Mouse (Mus musculus): ENCODE data around the gene Capza1. TPM values are rescaled to one million over a fixed set of nuclear protein-coding genes. Genes with fewer than 3 reads are reported as not detected.
"Not testable (repeated sequence)": the region's sequence is repeated elsewhere in the genome, so short reads cannot be mapped to it uniquely, and the experiment has no call there.

Capza1 gene
- polyA plus RNA-seq, 1 experiment from 2014 or later = 185 TPM

- Histone ChIP-seq H3K4me2 (ENCODE audit: low read length) (peak overlapping the region; percentile 78), H3K9me3 (ENCODE audit: control insufficient read depth, low read length) (no peaks in the 10 kb centered on the region), H3K36me3 (ENCODE audit: control insufficient read depth, insufficient read depth, low read length) (peaks cover 13% of the 10 kb centered on the region), H3K27ac (replicated peaks in 1 of 2; ENCODE audit: control insufficient read depth in 1 of 2, insufficient read depth in 1 of 2, low read depth in 2 of 2, low read length in 2 of 2) (peak overlapping the region; percentile 87 to 96), H3K9ac (ENCODE audit: low read length) (peak overlapping the region; percentile 97), H3K4me3 (ENCODE audit: control insufficient read depth in 1 of 2, insufficient read depth in 1 of 2, low read depth in 1 of 2, low read length in 2 of 2) (peak overlapping the region; percentile 68 to 94), H3K27me3 (ENCODE audit: control insufficient read depth, insufficient read depth, low read length) (no peaks in the 10 kb centered on the region), H3K4me1 (ENCODE audit: control insufficient read depth in 2 of 2, insufficient read depth in 2 of 2, low read length in 2 of 2) (peaks cover 5 to 40% of the 10 kb centered on the region in 2 experiments)
- ATAC-seq (ENCODE audit: insufficient number of reproducible peaks, insufficient read depth, low FRiP score, low read depth) = peak; percentile 55
- WGBS = under 1% methylated on average over 45 of the region's 46 CpGs
Observed at GRCm38 (mm10) chr3:104817481-104817990, 46.8 kb downstream of the Capza1 start.

- Histone ChIP-seq H3K9me3 (ENCODE audit: control insufficient read depth, low read length) (no peaks in the 10 kb centered on the region), H3K4me2 (ENCODE audit: low read length) (peak overlapping the region; percentile 78), H3K27ac (replicated peaks in 1 of 2; ENCODE audit: control insufficient read depth in 1 of 2, insufficient read depth in 1 of 2, low read depth in 2 of 2, low read length in 2 of 2) (no peak overlapping the region), H3K27me3 (ENCODE audit: control insufficient read depth, insufficient read depth, low read length) (no peaks in the 10 kb centered on the region), H3K4me1 (ENCODE audit: control insufficient read depth in 2 of 2, insufficient read depth in 2 of 2, low read length in 2 of 2) (peaks cover 8 to 46% of the 10 kb centered on the region in 2 experiments), H3K9ac (ENCODE audit: low read length) (no peak overlapping the region), H3K4me3 (ENCODE audit: control insufficient read depth in 1 of 2, insufficient read depth in 1 of 2, low read depth in 1 of 2, low read length in 2 of 2) (no peak overlapping the region; a peak in 1 of 4 replicates), H3K36me3 (ENCODE audit: control insufficient read depth, insufficient read depth, low read length) (peaks cover 5% of the 10 kb centered on the region; the same call in 1 of the 2 replicates)
- 96% methylated on average over 7 of the region's 7 CpGs for WGBS
- no peak for ATAC-seq (ENCODE audit: insufficient number of reproducible peaks, insufficient read depth, low FRiP score, low read depth)
Observed at GRCm38 (mm10) chr3:104816130-104816529, 48.2 kb downstream of the Capza1 start.

GRCm38 (mm10) chr3:104815346-104815745, 49.0 kb downstream of the Capza1 start:
- peak overlapping the region; percentile 16; the same call in 1 of the 2 replicates for H3K9ac ChIP-seq (ENCODE audit: low read length)
- H3K36me3 ChIP-seq (ENCODE audit: control insufficient read depth, insufficient read depth, low read length) = peaks cover 4% of the 10 kb centered on the region; the same call in 1 of the 2 replicates
- no peaks in the 10 kb centered on the region for H3K9me3 ChIP-seq (ENCODE audit: control insufficient read depth, low read length)
- 86% methylated on average over 2 of the region's 2 CpGs for WGBS
- H3K4me2 ChIP-seq (ENCODE audit: low read length) = no peak overlapping the region
- H3K27me3 ChIP-seq (ENCODE audit: control insufficient read depth, insufficient read depth, low read length) = no peaks in the 10 kb centered on the region
- H3K27ac ChIP-seq (replicated peaks in 1 of 2; ENCODE audit: control insufficient read depth in 1 of 2, insufficient read depth in 1 of 2, low read depth in 2 of 2, low read length in 2 of 2) = no peak overlapping the region
- H3K4me1 ChIP-seq (ENCODE audit: control insufficient read depth in 2 of 2, insufficient read depth in 2 of 2, low read length in 2 of 2) = peaks cover 8 to 44% of the 10 kb centered on the region in 2 experiments
- ATAC-seq (ENCODE audit: insufficient number of reproducible peaks, insufficient read depth, low FRiP score, low read depth) = no peak
- H3K4me3 ChIP-seq (ENCODE audit: control insufficient read depth in 1 of 2, insufficient read depth in 1 of 2, low read depth in 1 of 2, low read length in 2 of 2) = no peak overlapping the region

- H3K9ac ChIP-seq (ENCODE audit: low read length) = no peak overlapping the region
- H3K9me3 ChIP-seq (ENCODE audit: control insufficient read depth, low read length) = no peaks in the 10 kb centered on the region
- peaks cover 4% of the 10 kb centered on the region; the same call in 1 of the 2 replicates for H3K36me3 ChIP-seq (ENCODE audit: control insufficient read depth, insufficient read depth, low read length)
- ATAC-seq (ENCODE audit: insufficient number of reproducible peaks, insufficient read depth, low FRiP score, low read depth) = no peak
- H3K27ac ChIP-seq (replicated peaks in 1 of 2; ENCODE audit: control insufficient read depth in 1 of 2, insufficient read depth in 1 of 2, low read depth in 2 of 2, low read length in 2 of 2) = no peak overlapping the region
- peaks cover 4 to 38% of the 10 kb centered on the region in 2 experiments for H3K4me1 ChIP-seq (ENCODE audit: control insufficient read depth in 2 of 2, insufficient read depth in 2 of 2, low read length in 2 of 2)
- 84% methylated on average over 1 of the region's 1 CpGs for WGBS
- no peak overlapping the region for H3K4me2 ChIP-seq (ENCODE audit: low read length)
- H3K27me3 ChIP-seq (ENCODE audit: control insufficient read depth, insufficient read depth, low read length) = no peaks in the 10 kb centered on the region
- no peak overlapping the region for H3K4me3 ChIP-seq (ENCODE audit: control insufficient read depth in 1 of 2, insufficient read depth in 1 of 2, low read depth in 1 of 2, low read length in 2 of 2)
Observed at GRCm38 (mm10) chr3:104814746-104815145, 49.6 kb downstream of the Capza1 start.

- not testable (repeated sequence) for H3K9ac ChIP-seq (ENCODE audit: low read length); H3K27me3 ChIP-seq (ENCODE audit: control insufficient read depth, insufficient read depth, low read length); H3K36me3 ChIP-seq (ENCODE audit: control insufficient read depth, insufficient read depth, low read length); ATAC-seq (ENCODE audit: insufficient number of reproducible peaks, insufficient read depth, low FRiP score, low read depth); H3K9me3 ChIP-seq (ENCODE audit: control insufficient read depth, low read length); H3K27ac ChIP-seq (replicated peaks in 1 of 2; ENCODE audit: control insufficient read depth in 1 of 2, insufficient read depth in 1 of 2, low read depth in 2 of 2, low read length in 2 of 2); H3K4me2 ChIP-seq (ENCODE audit: low read length); H3K4me3 ChIP-seq (ENCODE audit: control insufficient read depth in 1 of 2, insufficient read depth in 1 of 2, low read depth in 1 of 2, low read length in 2 of 2)
- 94% methylated on average over 7 of the region's 7 CpGs for WGBS
- H3K4me1 ChIP-seq (ENCODE audit: control insufficient read depth in 2 of 2, insufficient read depth in 2 of 2, low read length in 2 of 2) = peaks cover 4 to 26% of the 10 kb centered on the region in 2 experiments
Observed at GRCm38 (mm10) chr3:104813227-104813626, 51.1 kb downstream of the Capza1 start.

GRCm38 (mm10) chr3:104812254-104812653, 52.1 kb downstream of the Capza1 start:
- Histone ChIP-seq H3K27me3 (ENCODE audit: control insufficient read depth, insufficient read depth, low read length) (no peaks in the 10 kb centered on the region), H3K9me3 (ENCODE audit: control insufficient read depth, low read length) (no peaks in the 10 kb centered on the region), H3K36me3 (ENCODE audit: control insufficient read depth, insufficient read depth, low read length) (peaks cover 13% of the 10 kb centered on the region), H3K4me3 (ENCODE audit: control insufficient read depth in 1 of 2, insufficient read depth in 1 of 2, low read depth in 1 of 2, low read length in 2 of 2) (no peak overlapping the region), H3K4me1 (ENCODE audit: control insufficient read depth in 2 of 2, insufficient read depth in 2 of 2, low read length in 2 of 2) (peaks cover 4 to 26% of the 10 kb centered on the region in 2 experiments), H3K4me2 (ENCODE audit: low read length) (no peak overlapping the region), H3K9ac (ENCODE audit: low read length) (no peak overlapping the region), H3K27ac (replicated peaks in 1 of 2; ENCODE audit: control insufficient read depth in 1 of 2, insufficient read depth in 1 of 2, low read depth in 2 of 2, low read length in 2 of 2) (no peak overlapping the region; a peak in 1 of 4 replicates)
- WGBS = 82% methylated on average over 4 of the region's 4 CpGs
- ATAC-seq (ENCODE audit: insufficient number of reproducible peaks, insufficient read depth, low FRiP score, low read depth) = no peak

GRCm38 (mm10) chr3:104811752-104812151, 52.6 kb downstream of the Capza1 start:
- WGBS = 23% methylated on average over 3 of the region's 3 CpGs
- ATAC-seq (ENCODE audit: insufficient number of reproducible peaks, insufficient read depth, low FRiP score, low read depth) = no peak
- Histone ChIP-seq H3K4me3 (ENCODE audit: control insufficient read depth in 1 of 2, insufficient read depth in 1 of 2, low read depth in 1 of 2, low read length in 2 of 2) (no peak overlapping the region), H3K4me1 (ENCODE audit: control insufficient read depth in 2 of 2, insufficient read depth in 2 of 2, low read length in 2 of 2) (peaks cover 4 to 23% of the 10 kb centered on the region in 2 experiments), H3K4me2 (ENCODE audit: low read length) (no peak overlapping the region), H3K36me3 (ENCODE audit: control insufficient read depth, insufficient read depth, low read length) (peaks cover 18% of the 10 kb centered on the region), H3K9me3 (ENCODE audit: control insufficient read depth, low read length) (no peaks in the 10 kb centered on the region), H3K9ac (ENCODE audit: low read length) (no peak overlapping the region), H3K27me3 (ENCODE audit: control insufficient read depth, insufficient read depth, low read length) (no peaks in the 10 kb centered on the region), H3K27ac (replicated peaks in 1 of 2; ENCODE audit: control insufficient read depth in 1 of 2, insufficient read depth in 1 of 2, low read depth in 2 of 2, low read length in 2 of 2) (no peak overlapping the region)

- H3K4me3 ChIP-seq (ENCODE audit: control insufficient read depth in 1 of 2, insufficient read depth in 1 of 2, low read depth in 1 of 2, low read length in 2 of 2) = no peak overlapping the region
- peaks cover 6 to 15% of the 10 kb centered on the region in 2 experiments for H3K4me1 ChIP-seq (ENCODE audit: control insufficient read depth in 2 of 2, insufficient read depth in 2 of 2, low read length in 2 of 2)
- peaks cover 74% of the 10 kb centered on the region for H3K36me3 ChIP-seq (ENCODE audit: control insufficient read depth, insufficient read depth, low read length)
- peak; percentile 61; the same call in 1 of the 2 replicates for ATAC-seq (ENCODE audit: insufficient number of reproducible peaks, insufficient read depth, low FRiP score, low read depth)
- no peak overlapping the region for H3K4me2 ChIP-seq (ENCODE audit: low read length)
- WGBS = 29% methylated on average over 9 of the region's 9 CpGs
- H3K27ac ChIP-seq (replicated peaks in 1 of 2; ENCODE audit: control insufficient read depth in 1 of 2, insufficient read depth in 1 of 2, low read depth in 2 of 2, low read length in 2 of 2) = peak overlapping the region in 1 of 2 experiments; percentile 24; a peak in 1 of 4 replicates
- no peak overlapping the region for H3K9ac ChIP-seq (ENCODE audit: low read length)
- H3K27me3 ChIP-seq (ENCODE audit: control insufficient read depth, insufficient read depth, low read length) = no peaks in the 10 kb centered on the region
- H3K9me3 ChIP-seq (ENCODE audit: control insufficient read depth, low read length) = no peaks in the 10 kb centered on the region
Observed at GRCm38 (mm10) chr3:104805539-104805938, 58.8 kb downstream of the Capza1 start.

Measured in heart, embryonic 14.5 days (tissue).